Mouse (Mus musculus): ENCODE results near the gene Mtch1. TPM values are rescaled to one million over a fixed set of nuclear protein-coding genes. Genes with fewer than 3 reads are reported as not detected.
"Not testable (repeated sequence)": the region's sequence is repeated elsewhere in the genome, so short reads cannot be mapped to it uniquely, and the experiment has no call there.

Mtch1 gene
- total RNA-seq, 1 experiment, result 217 TPM

DNA sequence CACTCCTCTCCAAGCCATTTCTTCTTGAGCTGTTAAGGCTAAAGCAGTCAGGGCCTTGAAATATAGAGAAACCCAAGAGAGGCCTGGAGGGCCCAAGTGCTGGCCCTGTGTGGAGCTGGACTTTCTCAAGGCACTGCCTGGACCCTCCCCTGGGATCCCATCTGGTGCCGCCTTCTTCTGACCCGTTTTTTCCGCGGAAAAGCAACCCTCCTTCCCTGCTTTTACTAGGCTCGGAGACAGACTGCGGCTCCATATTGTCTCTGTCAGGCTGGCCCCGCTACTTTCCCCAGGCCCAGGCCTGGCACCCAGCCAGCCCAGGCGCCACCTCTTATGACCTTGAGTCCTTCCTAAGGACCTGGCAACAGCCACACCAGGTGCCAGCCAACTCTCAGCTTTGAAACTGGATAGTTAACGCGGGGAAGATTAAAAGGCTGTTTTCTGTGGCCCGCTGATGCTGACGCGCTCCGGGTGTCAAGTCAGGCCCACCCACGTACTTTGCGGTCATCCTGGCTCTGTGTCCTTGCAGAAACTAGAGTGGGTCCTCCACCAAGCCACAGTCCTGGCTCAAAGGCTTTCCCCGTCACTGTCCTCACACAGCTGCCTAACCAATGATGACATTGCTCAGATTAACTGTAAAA, 8.2 kb upstream of the Mtch1 start:
- Histone ChIP-seq H3K36me3 (ENCODE audit: control insufficient read depth, insufficient read depth, low read length, poor library complexity, severe bottlenecking) (no peaks in the 10 kb centered on the region), H3K9ac (ENCODE audit: insufficient read depth, low read depth, low read length, poor library complexity, severe bottlenecking) (peak overlapping the region; percentile 36; the same call in 1 of the 2 replicates), H3K4me1 (ENCODE audit: control insufficient read depth in 2 of 2, insufficient read depth in 2 of 2, low read length in 2 of 2, poor library complexity in 1 of 2) (peaks cover 2 to 7% of the 10 kb centered on the region in 2 experiments; a peak in 1 of 4 replicates), H3K9me3 (ENCODE audit: control insufficient read depth, insufficient read depth, low read depth, low read length) (no peaks in the 10 kb centered on the region), H3K27ac (ENCODE audit: insufficient read depth, low read depth, low read length, poor library complexity, severe bottlenecking) (no peak overlapping the region), H3K4me3 (ENCODE audit: insufficient read depth in 1 of 2, low read depth in 1 of 2, low read length in 2 of 2, poor library complexity in 1 of 2, severe bottlenecking in 1 of 2) (peak overlapping the region; percentile 28 to 66; a peak in 3 of 4 replicates)
- no peak for TF ChIP-seq CHD2 (IDR thresholded peaks at IDR 0.05; ENCODE audit: low read depth, low read length)
- TF ChIP-seq ZC3H11A (IDR thresholded peaks at IDR 0.05; ENCODE audit: borderline replicate concordance, low read depth, low read length), result no peak
- no peak for DNase-seq (ENCODE audit: low read depth, low spot score)
- in situ Hi-C loops (cut with MboI; ENCODE audit: low sequenced_read_pairs in 2 of 2, unreplicated experiment in 2 of 2), result no loop called here

DNA sequence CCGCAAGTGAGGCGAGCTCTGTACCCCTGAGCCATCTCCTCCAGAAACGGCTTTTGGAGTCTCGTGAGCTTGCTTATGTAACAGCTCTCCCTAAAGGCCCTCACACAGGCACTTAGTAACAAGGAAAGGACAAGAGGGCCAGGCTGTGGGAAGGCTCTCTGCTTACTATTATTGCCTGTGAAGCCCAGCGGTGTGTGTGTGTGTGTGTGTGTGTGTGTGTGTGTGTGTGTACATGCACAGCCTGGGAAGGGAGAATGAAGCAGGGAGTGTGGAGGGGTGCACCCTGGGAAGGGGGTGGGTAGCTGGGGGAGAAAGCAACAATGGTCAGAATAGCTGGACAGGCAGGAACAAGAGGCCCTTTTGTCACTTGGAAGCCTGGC, 7.7 kb upstream of the Mtch1 start:
- no peak for DNase-seq (ENCODE audit: low read depth, low spot score)
- in situ Hi-C loops (cut with MboI; ENCODE audit: low sequenced_read_pairs in 2 of 2, unreplicated experiment in 2 of 2), result no loop called here

DNA sequence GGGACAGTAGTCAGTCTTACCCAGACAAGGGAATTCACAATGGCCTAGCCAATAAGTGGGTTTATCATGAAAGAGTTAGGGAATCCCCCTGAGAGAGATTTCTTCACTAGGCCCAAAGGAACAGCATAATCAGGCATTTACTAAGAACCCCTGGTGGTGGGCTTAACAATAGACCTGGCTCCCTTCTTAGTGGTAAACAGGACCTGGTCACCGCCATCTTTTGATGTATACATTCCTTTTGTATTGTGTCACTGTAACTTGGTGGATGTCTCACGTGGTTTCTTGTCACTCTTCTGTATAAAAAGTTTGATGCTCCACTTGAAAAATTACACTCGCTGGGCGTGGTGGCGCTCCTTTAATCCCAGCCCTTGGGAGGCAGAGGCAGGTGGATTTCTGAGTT, 3.3 kb upstream of the Mtch1 start:
- H3K9me3 ChIP-seq (ENCODE audit: control insufficient read depth, insufficient read depth, low read depth, low read length); H3K4me3 ChIP-seq (ENCODE audit: insufficient read depth in 1 of 2, low read depth in 1 of 2, low read length in 2 of 2, poor library complexity in 1 of 2, severe bottlenecking in 1 of 2); H3K27ac ChIP-seq (ENCODE audit: insufficient read depth, low read depth, low read length, poor library complexity, severe bottlenecking); in situ Hi-C loops (cut with MboI; ENCODE audit: low sequenced_read_pairs in 2 of 2, unreplicated experiment in 2 of 2); H3K36me3 ChIP-seq (ENCODE audit: control insufficient read depth, insufficient read depth, low read length, poor library complexity, severe bottlenecking); DNase-seq (ENCODE audit: low read depth, low spot score); H3K9ac ChIP-seq (ENCODE audit: insufficient read depth, low read depth, low read length, poor library complexity, severe bottlenecking): not testable (repeated sequence)
- peaks cover 6 to 13% of the 10 kb centered on the region in 2 experiments; a peak in 2 of 4 replicates for H3K4me1 ChIP-seq (ENCODE audit: control insufficient read depth in 2 of 2, insufficient read depth in 2 of 2, low read length in 2 of 2, poor library complexity in 1 of 2)

More for the DNA sequence above, 7.7 kb upstream of the Mtch1 start:
- no peak overlapping the region for H3K9ac ChIP-seq (ENCODE audit: insufficient read depth, low read depth, low read length, poor library complexity, severe bottlenecking)
- peaks cover 2 to 7% of the 10 kb centered on the region in 2 experiments; a peak in 1 of 4 replicates for H3K4me1 ChIP-seq (ENCODE audit: control insufficient read depth in 2 of 2, insufficient read depth in 2 of 2, low read length in 2 of 2, poor library complexity in 1 of 2)
- TF ChIP-seq HCFC1 (IDR thresholded peaks at IDR 0.05; ENCODE audit: borderline replicate concordance, insufficient read depth, low read length) (no peak), ZNF384 (IDR thresholded peaks at IDR 0.05; ENCODE audit: low read depth, low read length) (no peak), ZC3H11A (IDR thresholded peaks at IDR 0.05; ENCODE audit: borderline replicate concordance, low read depth, low read length) (no peak), MAFK (IDR thresholded peaks at IDR 0.05; ENCODE audit: insufficient read depth, low read depth, low read length) (no peak), CHD2 (IDR thresholded peaks at IDR 0.05; ENCODE audit: low read depth, low read length) (no peak)
- H3K4me3 ChIP-seq (ENCODE audit: insufficient read depth in 1 of 2, low read depth in 1 of 2, low read length in 2 of 2, poor library complexity in 1 of 2, severe bottlenecking in 1 of 2), result no peak overlapping the region; a peak in 1 of 4 replicates
- H3K27ac ChIP-seq (ENCODE audit: insufficient read depth, low read depth, low read length, poor library complexity, severe bottlenecking), result no peak overlapping the region
- no peaks in the 10 kb centered on the region for H3K9me3 ChIP-seq (ENCODE audit: control insufficient read depth, insufficient read depth, low read depth, low read length)
- H3K36me3 ChIP-seq (ENCODE audit: control insufficient read depth, insufficient read depth, low read length, poor library complexity, severe bottlenecking), result no peaks in the 10 kb centered on the region

DNA sequence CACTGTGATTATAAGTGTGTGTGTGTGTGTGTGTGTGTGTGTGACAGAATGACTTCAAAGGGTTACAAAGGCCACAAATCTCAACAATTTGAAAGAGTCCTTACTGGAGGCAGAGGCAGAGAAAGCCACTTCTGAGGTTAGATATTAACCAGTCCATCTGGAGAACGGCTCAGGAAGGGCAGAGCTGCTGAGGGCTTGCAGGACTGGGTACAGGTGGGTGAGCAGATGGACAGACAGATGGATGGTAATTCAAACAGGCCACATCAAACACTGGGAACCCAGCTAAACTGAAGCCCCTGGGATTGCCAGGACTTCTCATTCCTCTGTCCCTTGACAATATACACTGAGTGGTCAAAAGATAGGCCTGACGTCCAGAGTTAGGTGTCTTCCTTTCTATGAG, 1.3 kb upstream of the Mtch1 start:
- H3K9me3 ChIP-seq (ENCODE audit: control insufficient read depth, insufficient read depth, low read depth, low read length), result no peaks in the 10 kb centered on the region
- H3K27ac ChIP-seq (ENCODE audit: insufficient read depth, low read depth, low read length, poor library complexity, severe bottlenecking), result no peak overlapping the region
- no peak for TF ChIP-seq ZNF384 (IDR thresholded peaks at IDR 0.05; ENCODE audit: low read depth, low read length)
- no peak for TF ChIP-seq MAFK (IDR thresholded peaks at IDR 0.05; ENCODE audit: insufficient read depth, low read depth, low read length)
- TF ChIP-seq ZC3H11A (IDR thresholded peaks at IDR 0.05; ENCODE audit: borderline replicate concordance, low read depth, low read length), result no peak
- no peak for TF ChIP-seq CHD2 (IDR thresholded peaks at IDR 0.05; ENCODE audit: low read depth, low read length)
- TF ChIP-seq HCFC1 (IDR thresholded peaks at IDR 0.05; ENCODE audit: borderline replicate concordance, insufficient read depth, low read length), result no peak
- DNase-seq (ENCODE audit: low read depth, low spot score), result no peak
- in situ Hi-C loops (cut with MboI; ENCODE audit: low sequenced_read_pairs in 2 of 2, unreplicated experiment in 2 of 2), result no loop called here
- H3K4me3 ChIP-seq (ENCODE audit: insufficient read depth in 1 of 2, low read depth in 1 of 2, low read length in 2 of 2, poor library complexity in 1 of 2, severe bottlenecking in 1 of 2), result no peak overlapping the region
- no peak overlapping the region for H3K9ac ChIP-seq (ENCODE audit: insufficient read depth, low read depth, low read length, poor library complexity, severe bottlenecking)
- peaks cover 4 to 12% of the 10 kb centered on the region in 2 experiments; a peak in 2 of 4 replicates for H3K4me1 ChIP-seq (ENCODE audit: control insufficient read depth in 2 of 2, insufficient read depth in 2 of 2, low read length in 2 of 2, poor library complexity in 1 of 2)
- H3K36me3 ChIP-seq (ENCODE audit: control insufficient read depth, insufficient read depth, low read length, poor library complexity, severe bottlenecking), result peaks cover 2% of the 10 kb centered on the region; the same call in 1 of the 2 replicates

DNA sequence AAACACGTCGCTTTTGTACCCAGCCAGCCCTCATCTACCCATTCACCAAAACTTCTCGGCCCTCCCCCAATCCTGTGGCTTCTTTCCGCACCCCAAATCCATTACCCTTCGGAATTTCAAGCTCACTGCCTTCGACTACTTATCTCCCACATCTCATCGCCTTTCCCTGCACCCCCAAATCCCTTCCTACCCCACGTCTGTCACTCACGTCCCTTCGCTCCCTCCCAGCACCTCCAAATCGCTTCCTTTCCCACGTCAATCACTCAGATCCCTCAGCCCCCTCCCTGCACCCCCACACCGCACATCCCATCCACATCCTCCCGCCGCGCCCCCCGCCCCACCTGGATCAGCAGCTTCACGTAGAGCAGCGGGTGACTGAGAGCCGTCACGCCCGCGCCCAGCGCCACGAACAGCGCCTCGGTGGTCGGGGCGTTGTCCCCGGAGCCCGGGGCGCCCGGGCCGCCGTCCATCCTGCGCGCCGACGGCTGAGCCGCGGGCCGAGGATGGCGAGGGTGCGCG, 549 bp downstream of the Mtch1 start:
- TF ChIP-seq CHD2 (IDR thresholded peaks at IDR 0.05; ENCODE audit: low read depth, low read length), result no peak
- TF ChIP-seq ZC3H11A (IDR thresholded peaks at IDR 0.05; ENCODE audit: borderline replicate concordance, low read depth, low read length), result no peak
- no peak for TF ChIP-seq MAFK (IDR thresholded peaks at IDR 0.05; ENCODE audit: insufficient read depth, low read depth, low read length)
- no peak for TF ChIP-seq HCFC1 (IDR thresholded peaks at IDR 0.05; ENCODE audit: borderline replicate concordance, insufficient read depth, low read length)
- TF ChIP-seq ZNF384 (IDR thresholded peaks at IDR 0.05; ENCODE audit: low read depth, low read length), result no peak
- no peak for DNase-seq (ENCODE audit: low read depth, low spot score)
- Histone ChIP-seq H3K36me3 (ENCODE audit: control insufficient read depth, insufficient read depth, low read length, poor library complexity, severe bottlenecking) (peaks cover 6% of the 10 kb centered on the region; the same call in 1 of the 2 replicates), H3K4me1 (ENCODE audit: control insufficient read depth in 2 of 2, insufficient read depth in 2 of 2, low read length in 2 of 2, poor library complexity in 1 of 2) (peaks cover 6 to 20% of the 10 kb centered on the region in 2 experiments; a peak in 3 of 4 replicates), H3K9ac (ENCODE audit: insufficient read depth, low read depth, low read length, poor library complexity, severe bottlenecking) (peak overlapping the region; percentile 88), H3K27ac (ENCODE audit: insufficient read depth, low read depth, low read length, poor library complexity, severe bottlenecking) (peak overlapping the region; percentile 51; the same call in 1 of the 2 replicates), H3K9me3 (ENCODE audit: control insufficient read depth, insufficient read depth, low read depth, low read length) (no peaks in the 10 kb centered on the region), H3K4me3 (ENCODE audit: insufficient read depth in 1 of 2, low read depth in 1 of 2, low read length in 2 of 2, poor library complexity in 1 of 2, severe bottlenecking in 1 of 2) (peak overlapping the region; percentile 90 to 96)
- in situ Hi-C loops (cut with MboI; ENCODE audit: low sequenced_read_pairs in 2 of 2, unreplicated experiment in 2 of 2), result no loop called here
